ENCODE assay signal across 23 mouse cellular contexts in genomic region chr17:10081721-10082120, GRCm38 (mm10).
"Had no signal": no experiment of that assay in that cellular context is flagged by ENCODE, and none has a peak within 500 bp of the region (broad histone marks: within the 10 kb centered on the region; RNA-seq: fewer than 3 reads in every experiment).

No protein-coding gene starts in this region.

- H3K27ac ChIP-seq: liver, embryonic 13.5 days; liver, embryonic 15.5 days; lung, embryonic 15.5 days; macrophage; midbrain, embryonic 12.5 days; neural tube, embryonic 12.5 days; neural tube, embryonic 15.5 days had no signal

- H3K36me3 ChIP-seq: liver, embryonic 13.5 days; liver, embryonic 15.5 days; lung, embryonic 15.5 days; midbrain, embryonic 12.5 days; neural tube, embryonic 12.5 days; neural tube, embryonic 15.5 days had no signal

- H3K4me1 ChIP-seq: liver, embryonic 15.5 days had no signal

- H3K9ac ChIP-seq: liver, embryonic 13.5 days; liver, embryonic 15.5 days; liver, postnatal 0 days; lung, embryonic 15.5 days; midbrain, embryonic 12.5 days; neural tube, embryonic 12.5 days; neural tube, embryonic 15.5 days had no signal

- H3K4me2 ChIP-seq: liver, embryonic 13.5 days; liver, embryonic 15.5 days; lung, embryonic 15.5 days; midbrain, embryonic 12.5 days; neural tube, embryonic 12.5 days; neural tube, embryonic 15.5 days had no signal

- ATAC-seq: liver, postnatal 0 days; lung, postnatal 0 days; midbrain, embryonic 16.5 days had no signal

- DNase-seq: liver, embryonic 13.5 days; liver, postnatal 0 days; lung, adult 2 months; lung, postnatal 14 days; lung, postnatal 36 days; retina, postnatal 1 day; right cerebral cortex, adult 18-20 months; right cerebral cortex, postnatal 25 days; right cerebral cortex, postnatal 4 days; spleen, adult 18-20 months; thymus, adult 18-20 months; thymus, postnatal 14 days; thymus, postnatal 36 days had no signal

- H3K4me3 ChIP-seq: liver, embryonic 13.5 days; liver, embryonic 15.5 days; lung, embryonic 15.5 days; megakaryocyte, embryonic 14.5 days; midbrain, embryonic 12.5 days; myocyte; neural tube, embryonic 12.5 days; neural tube, embryonic 15.5 days had no signal

- H3K9me3 ChIP-seq: liver, embryonic 13.5 days; liver, embryonic 15.5 days; lung, embryonic 15.5 days; midbrain, embryonic 12.5 days; neural tube, embryonic 12.5 days; neural tube, embryonic 15.5 days had no signal

- H3K27me3 ChIP-seq: liver, embryonic 13.5 days; liver, embryonic 15.5 days; lung, embryonic 15.5 days; megakaryocyte, embryonic 14.5 days; midbrain, embryonic 12.5 days; neural tube, embryonic 12.5 days; neural tube, embryonic 15.5 days had no signal
